Mouse (Mus musculus) hindbrain, embryonic 14.5 days (tissue): Measurements from ENCODE around the gene Polm. TPM values are rescaled to one million over a fixed set of nuclear protein-coding genes. Genes with fewer than 3 reads are reported as not detected.

ENCODE experiments used
- ATAC-seq: fragments of 200-750 bp; cut with Nextera tagmentation; 2 replicates; pipeline ENCODE4 v1.8.0; 2017; ENCODE audit warnings: moderate number of reproducible peaks, mild to moderate bottlenecking, moderate TSS enrichment, moderate library complexity; ENCODE audit not compliant: low FRiP score
- DNase-seq: peaks from one replicate; pipeline ENCODE4 v3.0.0-alpha.2; 2015; ENCODE audit warnings: low spot score
- H3K27ac ChIP-seq: fragments of 300-500 bp; sonication (generic); 2 replicates; pipeline ENCODE4 v1.5.1; 2014; ENCODE audit warnings: mild to moderate bottlenecking, moderate library complexity
- H3K27me3 ChIP-seq: fragments of 300-500 bp; sonication (generic); 2 replicates; pipeline ENCODE4 v1.6.1; 2014; ENCODE audit warnings: mild to moderate bottlenecking, low read length, mixed read lengths; ENCODE audit not compliant: control insufficient read depth, insufficient read depth
- H3K36me3 ChIP-seq: fragments of 300-500 bp; sonication (generic); replicated peaks from 2 replicates; pipeline ENCODE4 v1.6.1; 2014; ENCODE audit not compliant: control insufficient read depth, insufficient read depth
- H3K4me1 ChIP-seq: fragments of 300-500 bp; sonication (generic); replicated peaks from 2 replicates; pipeline ENCODE4 v1.6.1; 2014; ENCODE audit warnings: antibody characterized with exemption, low read length, mixed read lengths; ENCODE audit not compliant: control insufficient read depth, insufficient read depth
- H3K4me2 ChIP-seq: fragments of 300-500 bp; sonication (generic); replicated peaks from 2 replicates; pipeline ENCODE4 v1.6.1; 2014; ENCODE audit warnings: mild to moderate bottlenecking, moderate library complexity
- H3K4me3 ChIP-seq: fragments of 300-500 bp; sonication (generic); replicated peaks from 2 replicates; pipeline ENCODE4 v1.5.1; 2014; ENCODE audit warnings: mild to moderate bottlenecking, low read length
- H3K9ac ChIP-seq: fragments of 300-500 bp; sonication (generic); 2 replicates; pipeline ENCODE4 v1.6.1; 2014
- H3K9me3 ChIP-seq: fragments of 300-500 bp; sonication (generic); 2 replicates; pipeline ENCODE4 v1.6.1; 2016; ENCODE audit warnings: low read length; ENCODE audit not compliant: control insufficient read depth
- WGBS: fragments of 180-500 bp; shearing (Covaris S2); extraction: QIAGEN DNeasy Blood & Tissue Kit; methylation state at CpG from one replicate; pipeline ENCODE4 v1.1.7; 2014; 5-methylcytosine and 5-hydroxymethylcytosine counted together
- polyA plus RNA-seq: library from polyadenylated mRNA; unstranded; fragments of >200 nt; fragmentation: Nextera tagmentation; extraction: Ambion mirVana; gene quantifications from 2 replicates; pipeline ENCODE4 v1.2.1, GENCODE M21; 2014

Polm gene
- polyA plus RNA-seq, 1 experiment from 2014 or later = 4.7 TPM

DNA sequence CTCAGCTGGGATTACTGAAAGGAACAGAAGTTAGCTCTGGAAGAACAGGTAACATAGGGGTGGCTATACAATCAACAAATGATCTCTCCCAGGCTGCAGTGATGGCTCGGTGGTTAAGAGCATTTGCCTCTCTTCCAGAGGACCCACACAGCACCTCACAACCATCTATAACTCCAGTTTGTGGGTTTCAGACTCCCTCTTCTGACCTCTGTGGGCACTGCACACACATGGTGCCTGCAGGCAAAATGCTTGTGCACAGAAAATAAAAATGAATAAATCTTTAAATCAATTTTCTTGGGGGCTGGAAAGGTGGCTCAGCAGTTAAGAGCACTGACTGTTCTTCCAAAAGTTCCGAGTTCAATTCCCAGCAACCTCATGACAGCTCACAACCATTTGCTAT is 59.3 kb downstream of the Polm start:
- Histone ChIP-seq H3K36me3 (peaks cover 12% of the 10 kb centered on the region; the same call in 1 of the 2 replicates), H3K9ac (no peak overlapping the region), H3K4me2 (no peak overlapping the region), H3K27me3 (no peaks in the 10 kb centered on the region), H3K27ac (no peak overlapping the region), H3K9me3 (no peaks in the 10 kb centered on the region), H3K4me3 (no peak overlapping the region), H3K4me1 (no peaks in the 10 kb centered on the region)
- WGBS = 69% methylated on average over 2 of the region's 2 CpGs
- ATAC-seq (no peak), DNase-seq (no peak)

Other genes starting within 250 kb of the Polm start
- 186 and 224 TPM in 2 replicates for gene Mrps24, start 122.3 kb downstream of the Polm start, polyA plus RNA-seq
- gene Urgcp, start 75.6 kb downstream of the Polm start, polyA plus RNA-seq = 26.2 and 26.8 TPM in 2 replicates
- gene Dbnl, start 49.5 kb downstream of the Polm start, polyA plus RNA-seq = 133 TPM in 2 replicates
- 2.5 and 2.9 TPM in 2 replicates for gene Pgam2, start 34.3 kb downstream of the Polm start, polyA plus RNA-seq
- gene Aebp1, start 23.9 kb upstream of the Polm start, polyA plus RNA-seq = 19.7 and 24.4 TPM in 2 replicates
- gene Pold2, start 40.3 kb upstream of the Polm start, polyA plus RNA-seq = 46.8 and 51.5 TPM in 2 replicates
- not detected in 2 replicates for gene Myl7, start 60.8 kb upstream of the Polm start, polyA plus RNA-seq
- gene Gck, start 112.1 kb upstream of the Polm start, polyA plus RNA-seq = 3.9 and 4.2 TPM in 2 replicates
- 39.9 and 48.4 TPM in 2 replicates for gene Ykt6, start 117.7 kb upstream of the Polm start, polyA plus RNA-seq
- gene Camk2b, start 228.3 kb upstream of the Polm start, polyA plus RNA-seq = 117 and 126 TPM in 2 replicates